Mouse (Mus musculus): ENCODE data around the gene Map3k5. TPM values are rescaled to one million over a fixed set of nuclear protein-coding genes. Genes with fewer than 3 reads are reported as not detected.

Gene Map3k5
- total RNA-seq, 1 experiment from 2014 or later: 22.0 TPM

DNA sequence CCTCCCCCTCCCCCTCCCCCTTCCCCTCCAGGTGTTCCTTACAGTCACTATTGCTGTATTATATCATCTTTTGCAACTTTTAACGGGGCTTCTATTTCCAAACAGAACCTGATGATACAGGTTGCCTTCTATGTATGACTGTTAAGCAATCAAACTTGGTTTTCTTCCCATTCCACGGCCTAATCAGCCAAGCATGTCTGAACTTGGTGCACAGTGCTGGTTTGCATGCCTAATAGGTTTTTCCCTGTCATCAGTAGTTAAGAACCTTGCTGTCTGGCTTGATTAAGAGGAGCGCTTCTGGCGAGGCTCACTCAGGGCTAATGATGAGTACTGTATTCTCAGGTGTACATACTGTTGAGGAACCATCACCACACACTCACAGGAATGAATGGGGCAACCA lies 239.5 kb downstream of the Map3k5 start:
- no peak for ATAC-seq (replicated peaks; ENCODE audit: low read depth, poor library complexity, severe bottlenecking)

DNA sequence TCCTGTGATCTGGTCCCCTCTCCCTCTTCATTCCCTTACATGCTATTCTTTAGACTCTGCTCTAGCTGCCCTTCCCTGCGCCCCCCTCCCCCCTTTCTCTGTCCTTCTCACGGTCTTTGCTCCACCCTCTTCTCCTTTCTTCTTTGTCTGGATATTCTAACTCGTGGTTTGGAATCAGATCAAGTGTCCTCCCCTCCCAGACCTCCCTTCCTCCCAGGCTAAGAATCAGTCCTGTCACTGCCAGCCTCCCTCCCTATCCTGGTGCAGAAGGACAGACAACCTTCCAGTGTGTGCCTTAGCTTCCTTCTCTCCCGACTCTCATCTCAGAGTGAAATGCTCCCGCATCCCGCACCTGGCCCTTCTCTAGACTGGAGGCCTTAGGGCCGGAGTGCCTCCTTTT lies 241.8 kb downstream of the Map3k5 start:
- ATAC-seq (replicated peaks; ENCODE audit: low read depth, poor library complexity, severe bottlenecking): 0 out of 2 replicates have a peak, but pooled peaks have one; percentile 7

DNA sequence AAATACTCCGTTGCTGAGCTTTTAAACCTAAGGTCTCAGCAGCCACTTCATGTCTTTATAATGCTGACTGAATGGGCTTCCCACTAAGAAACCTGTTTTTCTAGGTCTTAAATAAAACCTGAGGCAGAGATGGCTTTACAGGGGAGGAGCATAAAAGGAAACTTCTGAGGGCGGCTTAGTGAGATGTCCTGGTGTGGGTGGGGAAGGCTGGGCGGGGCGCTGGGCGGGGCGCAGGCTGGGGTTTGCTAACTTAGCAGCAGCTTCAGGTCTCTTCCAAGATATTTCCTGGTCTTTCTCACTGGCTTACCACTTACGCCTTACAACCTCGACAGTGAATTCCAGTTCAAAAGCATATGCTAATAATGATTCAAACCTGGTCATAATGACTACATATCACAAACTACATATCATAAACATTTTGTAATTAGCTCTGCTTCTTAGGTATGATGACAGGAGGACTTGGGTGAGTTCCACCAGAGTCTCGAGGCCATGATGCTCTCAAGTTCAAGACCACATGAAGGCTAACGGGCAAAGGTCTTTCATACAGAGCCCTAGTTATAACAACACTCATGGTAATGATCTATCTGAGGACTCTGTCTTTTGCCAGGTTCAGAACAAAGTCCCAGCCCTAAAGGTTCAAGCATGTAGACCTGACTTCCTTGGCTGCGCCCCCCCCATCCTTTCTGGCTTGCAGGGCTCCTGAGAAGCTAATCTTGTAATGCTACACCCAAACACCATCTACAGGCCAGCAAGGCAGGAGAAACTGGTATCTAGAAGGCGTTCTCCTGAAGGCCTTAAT lies 244.7 kb downstream of the Map3k5 start:
- ATAC-seq (replicated peaks; ENCODE audit: low read depth, poor library complexity, severe bottlenecking): no peak

DNA sequence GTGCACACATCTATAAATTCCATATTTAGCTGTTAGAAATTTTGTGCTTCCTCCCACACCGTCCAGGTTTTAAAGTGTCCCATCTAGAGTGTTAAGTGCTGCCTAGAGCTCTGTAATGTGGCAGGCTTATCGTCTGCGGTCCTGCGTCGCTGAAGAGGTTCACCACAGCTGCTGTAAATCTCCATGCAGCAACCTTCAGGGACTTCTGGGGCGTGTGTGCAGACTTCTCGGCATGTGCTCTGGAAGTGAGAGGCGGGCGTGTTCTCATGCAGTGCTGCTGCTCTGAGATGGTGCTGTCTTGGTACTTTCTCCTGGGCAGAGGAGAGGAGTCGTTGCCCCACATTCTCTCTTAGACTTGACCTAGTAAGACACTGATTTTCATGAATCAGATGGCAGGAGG lies 246.9 kb downstream of the Map3k5 start:
- ATAC-seq (replicated peaks; ENCODE audit: low read depth, poor library complexity, severe bottlenecking): peak; percentile 92

DNA sequence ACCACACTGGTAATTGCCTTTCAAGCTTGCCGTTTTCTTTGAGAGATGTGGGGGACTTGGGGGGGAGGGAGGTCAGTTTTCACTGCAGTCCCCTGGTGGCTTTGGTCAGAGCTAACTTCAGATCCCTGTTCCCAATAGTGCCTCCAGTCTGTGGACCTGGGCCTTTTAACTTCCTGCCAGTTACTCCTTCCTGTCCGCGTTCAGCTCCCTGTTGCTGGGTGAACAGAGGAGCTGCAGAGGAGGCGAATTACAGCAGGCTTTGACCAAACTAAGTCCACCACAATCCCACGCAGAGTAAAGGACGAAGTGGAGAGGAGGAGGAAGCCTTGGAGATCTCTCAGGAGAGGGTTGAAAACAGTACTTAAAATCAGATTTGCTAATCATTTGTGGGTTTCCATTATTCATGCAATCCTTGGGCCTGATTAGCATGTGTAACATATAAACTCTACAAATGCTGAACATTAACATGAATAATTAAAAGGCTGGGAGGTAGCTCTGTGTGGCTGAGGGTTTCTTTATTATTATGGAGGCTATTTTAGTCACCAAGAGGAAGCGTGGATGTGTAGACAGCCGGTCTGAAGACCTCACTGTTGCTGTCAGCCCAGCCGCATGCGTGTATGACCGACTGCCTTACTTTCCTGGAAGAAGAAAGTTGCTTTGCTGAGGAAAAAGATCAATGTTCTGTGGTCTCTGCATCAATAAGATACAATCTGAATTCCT lies 247.6 kb downstream of the Map3k5 start:
- ATAC-seq (replicated peaks; ENCODE audit: low read depth, poor library complexity, severe bottlenecking): no peak

DNA sequence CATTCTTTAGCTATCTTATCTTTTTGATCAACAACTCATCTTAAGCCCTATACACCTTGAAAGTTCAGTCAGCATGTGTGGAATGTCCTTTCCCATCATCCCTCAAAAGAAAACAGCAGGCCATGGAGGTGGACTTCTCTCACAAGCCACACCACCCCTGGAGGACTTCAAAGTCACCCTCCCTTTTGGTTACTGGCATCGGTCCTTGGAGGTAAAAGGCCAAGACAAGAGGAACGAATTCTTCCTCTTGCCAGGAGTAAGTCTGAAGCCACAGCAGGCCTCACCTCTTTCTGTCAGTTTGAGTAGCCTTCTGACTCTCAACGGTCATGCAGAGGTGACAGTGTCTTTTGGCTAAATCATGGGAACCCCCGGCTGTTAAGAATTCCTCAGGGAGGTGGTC lies 250.1 kb downstream of the Map3k5 start:
- ATAC-seq (replicated peaks; ENCODE audit: low read depth, poor library complexity, severe bottlenecking): no peak

DNA sequence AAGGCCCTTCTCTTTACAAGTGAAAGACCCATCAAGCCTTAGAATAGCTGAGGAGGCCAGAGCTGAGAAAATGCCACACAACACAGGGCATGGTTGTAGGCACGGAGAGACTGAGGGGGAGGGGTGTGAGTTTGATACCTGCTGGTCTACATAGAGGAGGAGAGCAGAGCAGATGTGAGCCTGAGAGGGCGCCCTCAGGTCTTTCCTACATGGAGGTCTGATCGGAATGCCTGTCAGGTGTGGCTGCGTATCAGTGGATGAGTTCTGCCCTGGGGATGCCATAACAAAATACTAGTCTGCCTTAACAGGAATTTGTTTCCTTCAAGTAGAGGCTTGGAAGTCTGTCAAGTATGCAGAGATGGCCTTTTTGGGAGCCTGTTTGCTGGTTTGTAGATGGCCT lies 251.0 kb downstream of the Map3k5 start:
- no peak for ATAC-seq (replicated peaks; ENCODE audit: low read depth, poor library complexity, severe bottlenecking)

DNA sequence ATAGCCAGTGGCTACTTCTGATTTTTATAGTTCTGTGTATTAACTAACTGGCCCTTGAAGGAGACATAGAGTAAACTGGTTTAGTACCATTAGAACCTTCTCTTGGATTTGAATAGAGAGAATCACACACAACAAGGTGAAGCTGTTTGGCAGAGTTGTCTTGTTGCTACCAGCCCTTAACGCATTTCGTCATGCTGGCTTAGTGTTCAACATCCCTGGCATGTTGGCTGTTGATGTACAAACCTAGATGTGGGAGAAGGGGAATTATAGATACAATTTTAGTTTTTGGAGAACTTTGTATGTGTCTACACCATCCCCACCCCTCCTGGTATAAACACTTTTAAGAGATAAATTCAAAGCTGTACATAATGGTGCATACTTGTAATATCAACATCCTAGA lies 251.5 kb downstream of the Map3k5 start:
- no peak for ATAC-seq (replicated peaks; ENCODE audit: low read depth, poor library complexity, severe bottlenecking)

DNA sequence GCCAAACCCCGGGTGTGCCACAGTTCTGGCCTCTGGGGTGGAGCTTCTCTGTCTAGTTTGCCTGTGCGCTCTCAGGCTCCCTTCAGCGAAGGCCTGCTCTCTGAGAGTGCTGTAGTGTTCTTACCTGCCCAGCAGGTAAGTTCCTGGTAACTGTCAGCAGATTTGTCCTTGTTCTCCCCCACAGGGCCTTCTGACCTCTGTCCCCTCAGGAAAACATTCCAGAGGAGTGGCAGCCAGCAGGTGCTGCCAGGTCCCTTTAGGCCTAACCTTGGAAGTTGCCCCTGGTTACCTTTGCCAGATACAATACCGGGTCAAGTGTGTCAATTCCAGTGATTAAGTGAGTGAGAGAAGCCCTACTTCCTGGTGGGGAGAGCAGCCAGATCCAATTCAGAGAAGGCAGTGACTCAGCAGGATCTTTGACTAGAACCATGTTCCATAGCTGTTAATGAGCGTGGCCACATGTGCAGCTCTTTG lies 252.6 kb downstream of the Map3k5 start:
- peak; percentile 40 for ATAC-seq (replicated peaks; ENCODE audit: low read depth, poor library complexity, severe bottlenecking)

DNA sequence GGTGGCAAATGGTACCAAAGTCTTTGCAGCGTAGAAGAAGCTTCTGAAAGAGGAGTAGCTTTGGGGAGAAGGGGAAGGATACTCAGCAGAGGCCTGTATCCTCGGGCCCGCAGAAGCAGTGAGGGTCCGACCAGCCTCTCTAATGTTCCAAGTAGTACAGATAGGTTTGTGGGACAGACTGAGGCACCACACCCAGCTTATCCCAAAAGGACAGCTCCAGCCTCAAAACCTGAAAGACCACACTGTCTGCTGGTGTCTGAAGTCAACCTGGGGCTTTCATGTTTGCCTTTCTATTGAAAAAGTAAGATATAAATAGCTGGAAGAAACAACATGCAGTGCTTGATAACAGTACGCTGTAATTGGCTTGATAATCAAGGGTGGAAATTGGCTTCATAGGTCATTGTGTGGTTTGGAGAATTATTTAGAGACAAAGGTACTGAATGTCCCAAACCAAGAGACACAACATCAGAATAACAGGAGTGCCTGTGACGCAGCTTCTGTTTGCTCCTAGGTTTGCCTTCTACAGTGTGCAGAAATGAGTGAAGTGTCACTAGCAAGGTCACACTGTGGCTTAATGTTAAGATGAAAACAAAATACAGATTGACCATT lies 256.0 kb downstream of the Map3k5 start:
- peak; percentile 39; the same call in 1 of the 2 replicates for ATAC-seq (replicated peaks; ENCODE audit: low read depth, poor library complexity, severe bottlenecking)

Other genes with a start within 250 kb of the Map3k5 start
- gene Il20ra, start 221.9 kb upstream of the Map3k5 start, total RNA-seq (2017): 1.4 and 1.6 TPM in 2 replicates
- gene Slc35d3, start 83.0 kb upstream of the Map3k5 start, total RNA-seq (2017): 5.8 and 7.0 TPM in 2 replicates
- 15.3 and 35.2 TPM in 2 replicates for gene Pex7, start 26.8 kb upstream of the Map3k5 start, total RNA-seq (2017)
- gene Map7, start 214.0 kb downstream of the Map3k5 start, total RNA-seq (2017): 47.9 and 49.1 TPM in 2 replicates